20 mouse cellular contexts compared by ENCODE assay signal in genomic region chr10:80763502-80763901, GRCm38 (mm10). TPM values are rescaled to one million over a fixed set of nuclear protein-coding genes. Genes with fewer than 3 reads are reported as not detected.
DNase-seq lines count a peak whose midpoint lies in the region; ATAC-seq and TF ChIP-seq lines count a peak whose summit lies in the region.
"Had no signal": no experiment of that assay in that cellular context is flagged by ENCODE, and none has a peak within 500 bp of the region (broad histone marks: within the 10 kb centered on the region; RNA-seq: fewer than 3 reads in every experiment).

No protein-coding gene starts in this region.

- peak; percentile 88 for DNase-seq in 416B (ENCODE audit: low read depth)
- DNase-seq in layer of hippocampus, adult 2 months (ENCODE audit: low spot score in 2 of 2) = no peak
- DNase-seq in left cerebral cortex, adult 8-10 months (ENCODE audit: low spot score in 2 of 2) = no peak
- DNase-seq: cerebellum, adult 11-12 months; gastrocnemius, postnatal 36 days; heart, postnatal 10 days; liver, embryonic 13.5 days; retina, postnatal 1 day had no signal

- TF ChIP-seq CTCF in layer of hippocampus, adult 2 months (conservative IDR thresholded peaks at IDR 0.05) = no peak

- H3K79me2 ChIP-seq in myocyte (ENCODE audit: control insufficient read depth, insufficient read depth) = peaks cover 74% of the 10 kb centered on the region

- peaks cover 16% of the 10 kb centered on the region for H3K36me3 ChIP-seq in myocyte (ENCODE audit: control insufficient read depth, insufficient read depth)
- peaks cover 45% of the 10 kb centered on the region for H3K36me3 ChIP-seq in forebrain, embryonic 13.5 days (ENCODE audit: poor library complexity, severe bottlenecking)

- no peak overlapping the region for H3K9ac ChIP-seq in forebrain, embryonic 13.5 days
- H3K9ac ChIP-seq: embryonic facial prominence, embryonic 12.5 days; hindbrain, embryonic 12.5 days; liver, embryonic 13.5 days had no signal

- H3K27ac ChIP-seq in forebrain, embryonic 13.5 days = no peak overlapping the region
- no peak overlapping the region for H3K27ac ChIP-seq in layer of hippocampus, adult 2 months
- H3K27ac ChIP-seq: embryonic facial prominence, embryonic 12.5 days; heart, embryonic 10.5 days; hindbrain, embryonic 12.5 days; kidney, postnatal 0 days; liver, embryonic 13.5 days had no signal

- H3K9me3 ChIP-seq in forebrain, embryonic 13.5 days (replicated peaks) = no peaks in the 10 kb centered on the region
- H3K9me3 ChIP-seq: embryonic facial prominence, embryonic 12.5 days; heart, embryonic 10.5 days; hindbrain, embryonic 12.5 days; liver, embryonic 13.5 days had no signal

- 96% methylated on average over 2 of the region's 2 CpGs for WGBS in forebrain, embryonic 13.5 days

- TF ChIP-seq POLR2A in myocyte (IDR thresholded peaks at IDR 0.05; ENCODE audit: insufficient read length, low read depth) = no peak

- no peaks in the 10 kb centered on the region for H3K27me3 ChIP-seq in myocyte (ENCODE audit: control insufficient read depth, insufficient read depth, insufficient read length)
- H3K27me3 ChIP-seq in forebrain, embryonic 13.5 days = no peaks in the 10 kb centered on the region
- H3K27me3 ChIP-seq: embryonic facial prominence, embryonic 12.5 days; hindbrain, embryonic 12.5 days; liver, embryonic 13.5 days had no signal

- peak overlapping the region; percentile 44 for H3K4me2 ChIP-seq in myocyte (ENCODE audit: low read depth)
- no peak overlapping the region for H3K4me2 ChIP-seq in forebrain, embryonic 13.5 days
- H3K4me2 ChIP-seq: embryonic facial prominence, embryonic 12.5 days; hindbrain, embryonic 12.5 days; liver, embryonic 13.5 days had no signal

- H3ac ChIP-seq in myocyte (ENCODE audit: control insufficient read depth, insufficient read length) = no peak overlapping the region

- peaks cover 22% of the 10 kb centered on the region for H3K4me1 ChIP-seq in forebrain, embryonic 13.5 days

- no peak overlapping the region for H3K4me3 ChIP-seq in myocyte
- no peak overlapping the region for H3K4me3 ChIP-seq in forebrain, embryonic 13.5 days
- H3K4me3 ChIP-seq in layer of hippocampus, adult 2 months = no peak overlapping the region
- H3K4me3 ChIP-seq: embryonic facial prominence, embryonic 12.5 days; heart, embryonic 10.5 days; hindbrain, embryonic 12.5 days; liver, embryonic 13.5 days had no signal

- ATAC-seq in CD4-positive, CD25-positive, alpha-beta regulatory T cell, adult 4 months = peak; percentile 29
- ATAC-seq in common myeloid progenitor, adult 5-6 weeks (replicated peaks; ENCODE audit: low read depth, poor library complexity, severe bottlenecking) = peak; percentile 87
- ATAC-seq in forebrain, embryonic 13.5 days = no peak
- ATAC-seq: intestine, embryonic 16.5 days had no signal

TF ChIP-seq in myocyte, 11 proteins besides CTCF, POLR2A, EP300 and RAD21:
- TF ChIP-seq CEBPB (IDR thresholded peaks at IDR 0.05; ENCODE audit: insufficient read depth, poor library complexity, severe bottlenecking) (peak; percentile 84), SRF (IDR thresholded peaks at IDR 0.05; ENCODE audit: control insufficient read depth, insufficient read length, low read depth) (no peak), POLR2AphosphoS2 (IDR thresholded peaks at IDR 0.05; ENCODE audit: insufficient read length, low read depth) (no peak), MYOG (IDR thresholded peaks at IDR 0.05; ENCODE audit: control insufficient read depth in 1 of 3, insufficient read depth in 1 of 3, insufficient read length in 2 of 3, low read depth in 2 of 3) (no peak), MYOD1 (IDR thresholded peaks at IDR 0.05; ENCODE audit: control insufficient read depth in 1 of 3, insufficient read length in 2 of 3, low read depth in 2 of 3) (peak in 1 of 3 experiments; percentile 44), REST (IDR thresholded peaks at IDR 0.05; ENCODE audit: insufficient read depth, insufficient read length) (no peak), MAX (IDR thresholded peaks at IDR 0.05; ENCODE audit: low read depth) (no peak), TCF12 (IDR thresholded peaks at IDR 0.05; ENCODE audit: insufficient read depth, poor library complexity, severe bottlenecking) (no peak), E2F4 (IDR thresholded peaks at IDR 0.05; ENCODE audit: insufficient read depth) (no peak), USF1 (IDR thresholded peaks at IDR 0.05; ENCODE audit: low read depth) (peak; percentile 69), TCF3 (IDR thresholded peaks at IDR 0.05; ENCODE audit: insufficient read length, low read depth) (no peak)

RNA-seq across cellular contexts. Expression of gene Dot1l, which starts 8.5 kb away (rescaled TPM):
- 10 to 100 TPM; 13.4 to 15.5 TPM for polyA plus RNA-seq in CD4-positive, CD25-positive, alpha-beta regulatory T cell, adult 4 months (2017; shearing (Covaris generic))
- total RNA-seq in common myeloid progenitor, adult 5-6 weeks (2017) = 7.6 and 19.5 TPM in 2 replicates
- polyA plus RNA-seq in myocyte (2012; fragmentation: generic; extraction: Trizol) = 20.6 TPM
- polyA plus RNA-seq in forebrain, embryonic 13.5 days (2015; fragmentation: Nextera tagmentation; extraction: Ambion mirVana) = 19.9 and 21.1 TPM in 2 replicates
- total RNA-seq in layer of hippocampus, adult 2 months (2021) = 10 to 100 TPM; 52.0 to 63.6 TPM
- 10 to 100 TPM; 39.0 to 53.1 (median 41.5) TPM for total RNA-seq in left cerebral cortex, adult 8-10 months (2022)

RNA-seq across cellular contexts. Expression of gene Ap3d1, which starts 21.4 kb away (rescaled TPM):
- polyA plus RNA-seq in CD4-positive, CD25-positive, alpha-beta regulatory T cell, adult 4 months (2017; shearing (Covaris generic)) = 10 to 100 TPM; 26.7 to 29.1 TPM
- total RNA-seq in common myeloid progenitor, adult 5-6 weeks (2017) = 33.6 and 39.4 TPM in 2 replicates
- 68.0 TPM for polyA plus RNA-seq in myocyte (2012; fragmentation: generic; extraction: Trizol)
- polyA plus RNA-seq in forebrain, embryonic 13.5 days (2015; fragmentation: Nextera tagmentation; extraction: Ambion mirVana) = 80.2 and 82.9 TPM in 2 replicates
- total RNA-seq in layer of hippocampus, adult 2 months (2021) = 100 to 1,000 TPM; 145 to 153 TPM
- total RNA-seq in left cerebral cortex, adult 8-10 months (2022) = 100 to 1,000 TPM; 126 to 147 (median 139) TPM

RNA-seq across cellular contexts. Expression of gene Sf3a2, which starts 34.5 kb away (rescaled TPM):
- 10 to 100 TPM; 12.3 to 13.2 TPM for polyA plus RNA-seq in CD4-positive, CD25-positive, alpha-beta regulatory T cell, adult 4 months (2017; shearing (Covaris generic))
- total RNA-seq in common myeloid progenitor, adult 5-6 weeks (2017) = 26.6 and 46.7 TPM in 2 replicates
- polyA plus RNA-seq in myocyte (2012; fragmentation: generic; extraction: Trizol) = 93.1 TPM
- 63.5 and 67.3 TPM in 2 replicates for polyA plus RNA-seq in forebrain, embryonic 13.5 days (2015; fragmentation: Nextera tagmentation; extraction: Ambion mirVana)
- total RNA-seq in layer of hippocampus, adult 2 months (2021) = 10 to 100 TPM; 51.7 to 55.1 TPM
- total RNA-seq in left cerebral cortex, adult 8-10 months (2022) = 10 to 100 TPM; 35.5 to 53.7 (median 46.1) TPM

RNA-seq across cellular contexts. Expression of gene Plekhj1, which starts 34.9 kb away (rescaled TPM):
- 100 to 1,000 TPM; 106 to 120 TPM for polyA plus RNA-seq in CD4-positive, CD25-positive, alpha-beta regulatory T cell, adult 4 months (2017; shearing (Covaris generic))
- total RNA-seq in common myeloid progenitor, adult 5-6 weeks (2017) = 36.7 and 43.0 TPM in 2 replicates
- polyA plus RNA-seq in myocyte (2012; fragmentation: generic; extraction: Trizol) = 69.6 TPM
- polyA plus RNA-seq in forebrain, embryonic 13.5 days (2015; fragmentation: Nextera tagmentation; extraction: Ambion mirVana) = 141 and 151 TPM in 2 replicates
- total RNA-seq in layer of hippocampus, adult 2 months (2021) = 10 to 100 TPM; 68.4 to 76.3 TPM
- total RNA-seq in left cerebral cortex, adult 8-10 months (2022) = 10 to 100 TPM; 61.3 to 74.5 (median 66.4) TPM

RNA-seq across cellular contexts. Expression of gene Amh, which starts 41.5 kb away (rescaled TPM):
- not detected for polyA plus RNA-seq in CD4-positive, CD25-positive, alpha-beta regulatory T cell, adult 4 months (2017; shearing (Covaris generic))
- total RNA-seq in common myeloid progenitor, adult 5-6 weeks (2017) = 0.58 TPM in 1 of 2 replicates, not detected in the other
- polyA plus RNA-seq in myocyte (2012; fragmentation: generic; extraction: Trizol) = 0.76 TPM
- polyA plus RNA-seq in forebrain, embryonic 13.5 days (2015; fragmentation: Nextera tagmentation; extraction: Ambion mirVana) = 0.13 TPM in 1 of 2 replicates, not detected in the other
- 1 to 10 TPM; 2.7 to 5.3 TPM for total RNA-seq in layer of hippocampus, adult 2 months (2021)
- 1 to 10 TPM; 1.1 to 2.2 (median 1.7) TPM for total RNA-seq in left cerebral cortex, adult 8-10 months (2022)
- polyA plus RNA-seq: embryonic facial prominence, embryonic 12.5 days; heart, embryonic 10.5 days; hindbrain, embryonic 12.5 days; limb, embryonic 11.5 days; liver, embryonic 13.5 days; lung, embryonic 16.5 days; midbrain, postnatal 0 days had no signal
